Mouse (Mus musculus): ENCODE results near the gene Ccdc7a. TPM values are rescaled to one million over a fixed set of nuclear protein-coding genes. Genes with fewer than 3 reads are reported as not detected.
"Not testable (repeated sequence)": the region's sequence is repeated elsewhere in the genome, so short reads cannot be mapped to it uniquely, and the experiment has no call there.

Ccdc7a gene
- not detected in 2 replicates for total RNA-seq (2021)
- long read RNA-seq, experiment 1: 0 reads
- long read RNA-seq, experiment 2: 0 reads

- DNase-seq: not testable (repeated sequence)
These were observed at the start of gene Ccdc7a for GRCm38 (mm10) chr8:129065417-129065816. Gene Ccdc7a, minus strand, starts transcription at chr8:129065517.

DNA sequence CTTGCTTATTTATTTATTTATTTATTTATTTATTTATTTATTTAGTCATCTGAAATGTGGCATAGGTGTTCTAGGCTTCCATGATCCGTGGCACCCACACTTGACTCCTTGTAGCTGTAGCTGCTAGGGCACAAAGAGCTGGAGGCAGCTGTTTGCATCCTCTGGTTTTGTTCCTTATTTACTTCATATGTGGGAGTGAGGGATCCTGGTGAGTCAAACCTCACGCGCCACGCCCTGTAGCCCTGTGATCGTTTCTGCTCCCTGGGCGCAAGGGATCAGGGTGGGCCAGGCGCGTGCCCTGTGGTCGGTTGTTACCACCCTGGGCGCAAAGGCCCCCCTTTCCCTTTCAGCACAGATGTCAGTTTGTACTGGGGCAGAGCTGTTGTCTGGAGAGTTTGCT is 1.5 kb upstream of the Ccdc7a start, which contains the start of gene Ccdc7b:
TSS of gene Ccdc7b (plus strand) at position 301 of the 400 bp plus-strand sequence.
- DNase-seq: not testable (repeated sequence)

DNA sequence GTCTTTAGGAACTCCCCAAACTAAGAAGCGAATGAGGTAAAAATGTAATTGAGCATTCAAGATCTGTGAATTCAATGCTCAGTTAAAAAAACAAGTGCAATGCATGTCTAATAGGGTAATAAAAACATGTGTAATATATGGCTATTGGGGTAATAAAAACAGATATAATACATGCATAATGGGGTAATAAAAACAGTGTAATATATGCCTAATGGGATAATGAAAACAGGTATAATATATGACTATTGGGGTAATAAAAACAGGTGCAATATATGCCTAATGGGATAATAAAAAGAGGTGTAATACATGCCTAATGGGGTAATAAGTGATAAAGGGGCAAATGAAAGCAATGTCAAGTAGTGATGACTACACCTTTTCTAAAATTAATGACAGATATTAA is 73.9 kb downstream of the Ccdc7a start:
- DNase-seq: no peak

DNA sequence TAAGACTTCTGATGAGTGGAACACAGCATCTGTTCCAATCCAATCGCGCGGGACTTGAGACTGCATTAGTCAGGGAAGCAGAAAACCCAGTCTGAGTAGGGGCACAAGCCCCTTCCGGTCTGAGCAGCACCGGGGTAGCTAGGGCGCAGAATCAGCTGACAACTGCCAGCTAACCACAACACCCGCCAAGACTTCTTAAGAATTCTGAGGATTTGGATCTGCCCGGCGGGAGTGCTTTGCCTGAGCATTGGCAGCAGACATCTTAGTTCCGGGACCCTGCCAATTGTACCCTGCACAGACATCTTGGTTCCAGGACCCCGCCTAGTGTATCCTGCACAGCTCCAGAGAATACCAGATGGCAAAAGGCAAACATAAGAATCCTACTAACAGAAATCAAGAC is 116.4 kb downstream of the Ccdc7a start:
- DNase-seq: not testable (repeated sequence)

DNA sequence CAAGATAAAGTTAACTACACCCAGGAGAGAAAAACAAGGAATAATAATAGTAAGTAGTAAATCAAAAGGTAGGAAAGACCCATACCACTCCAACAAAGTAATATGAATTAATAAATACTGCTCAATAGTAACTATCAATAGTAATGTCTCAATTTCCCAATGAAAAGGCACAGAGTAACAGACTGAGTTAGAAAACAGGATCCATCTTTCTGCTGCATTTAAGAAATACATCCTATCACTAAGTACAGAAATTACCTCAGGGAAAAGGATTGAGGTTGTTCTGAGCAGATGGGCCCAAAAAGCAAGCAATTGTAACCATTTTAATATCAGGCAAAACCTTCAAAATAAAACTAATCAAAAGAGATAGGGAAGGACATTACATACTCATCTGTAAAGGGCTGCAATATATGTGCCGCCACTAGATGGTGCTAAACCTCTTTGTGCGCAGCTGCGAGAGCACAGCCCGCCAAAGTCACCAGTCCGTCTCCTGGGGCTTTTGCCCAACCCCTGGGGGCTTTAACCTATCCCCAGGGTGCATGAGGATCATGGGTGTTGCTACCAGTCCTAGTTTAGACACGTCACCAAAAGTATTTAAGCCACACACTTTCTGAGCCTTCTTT is 124.2 kb downstream of the Ccdc7a start:
- peak; percentile 56 for DNase-seq

DNA sequence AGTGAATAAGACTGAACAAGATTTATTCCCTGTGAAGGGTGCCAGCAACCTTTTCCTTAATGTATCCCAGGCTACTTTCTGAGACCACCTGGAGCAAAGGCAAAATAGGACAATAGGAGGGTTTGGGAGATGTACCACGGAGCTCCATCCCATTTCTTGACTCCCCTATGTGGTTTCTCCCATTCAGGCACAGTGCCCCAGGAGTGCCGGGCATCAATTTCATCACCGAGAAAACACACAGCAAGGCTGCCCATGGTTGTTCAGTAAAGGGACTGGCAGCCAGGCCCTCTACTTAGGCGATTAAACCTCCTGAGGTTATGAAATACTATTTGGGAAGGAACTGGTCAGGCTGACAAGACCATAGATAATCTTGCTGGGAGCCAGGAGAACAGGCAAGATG is 131.9 kb downstream of the Ccdc7a start:
- no peak for DNase-seq

- no peak for DNase-seq
These were observed 182.6 kb downstream of the Ccdc7a start for GRCm38 (mm10) chr8:128882719-128883118.

DNA sequence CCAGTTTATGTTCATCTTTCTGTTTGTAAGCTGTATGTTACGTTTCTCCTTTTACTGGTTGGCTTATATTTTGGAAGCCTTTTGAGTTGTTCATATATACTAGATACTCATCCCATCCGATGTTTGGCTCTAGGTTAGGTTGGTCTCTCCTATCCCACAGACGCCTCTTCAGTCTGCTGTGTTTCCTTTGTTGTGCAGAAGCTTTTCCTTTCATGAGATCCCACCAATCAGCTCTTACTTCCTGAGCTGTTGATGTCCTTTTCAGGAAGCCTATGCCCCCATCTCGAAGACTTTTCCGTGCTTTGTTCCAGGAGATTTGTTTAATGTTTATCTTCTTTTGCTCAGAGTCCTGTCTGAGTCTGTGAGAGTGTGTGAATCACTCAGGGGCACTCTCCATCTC is 221.6 kb downstream of the Ccdc7a start:
- no peak for DNase-seq

DNA sequence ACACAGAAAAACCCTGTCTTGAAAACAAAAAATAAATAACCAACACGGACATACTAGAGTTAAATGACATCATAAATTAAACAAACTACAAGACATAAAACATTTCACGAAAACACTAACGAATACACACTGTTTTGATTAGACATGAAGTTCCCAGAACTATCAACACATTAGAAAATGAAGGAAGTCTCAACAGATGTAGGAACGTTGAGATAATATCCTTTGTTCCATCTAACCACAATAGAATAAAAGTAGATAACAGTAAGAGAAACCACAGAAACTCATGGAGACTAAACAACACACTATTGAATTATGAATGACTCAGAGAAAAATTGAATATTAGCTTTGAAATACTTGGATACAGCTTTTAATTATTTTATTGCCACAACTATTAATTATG is 252.8 kb downstream of the Ccdc7a start:
- no peak for DNase-seq

GRCm38 (mm10) chr8:128798594-128798993 is 266.7 kb downstream of the Ccdc7a start, which contains the start of gene Gm3952:
Gene Gm3952, minus strand, starts transcription at chr8:128798694.
- DNase-seq: no peak

- DNase-seq: no peak
These were observed 329.6 kb downstream of the Ccdc7a start for GRCm38 (mm10) chr8:128735692-128736091.

- DNase-seq: no peak
These were observed 331.2 kb downstream of the Ccdc7a start for GRCm38 (mm10) chr8:128734118-128734517.

- DNase-seq: no peak
These were observed 333.1 kb downstream of the Ccdc7a start for GRCm38 (mm10) chr8:128732254-128732653.

DNA sequence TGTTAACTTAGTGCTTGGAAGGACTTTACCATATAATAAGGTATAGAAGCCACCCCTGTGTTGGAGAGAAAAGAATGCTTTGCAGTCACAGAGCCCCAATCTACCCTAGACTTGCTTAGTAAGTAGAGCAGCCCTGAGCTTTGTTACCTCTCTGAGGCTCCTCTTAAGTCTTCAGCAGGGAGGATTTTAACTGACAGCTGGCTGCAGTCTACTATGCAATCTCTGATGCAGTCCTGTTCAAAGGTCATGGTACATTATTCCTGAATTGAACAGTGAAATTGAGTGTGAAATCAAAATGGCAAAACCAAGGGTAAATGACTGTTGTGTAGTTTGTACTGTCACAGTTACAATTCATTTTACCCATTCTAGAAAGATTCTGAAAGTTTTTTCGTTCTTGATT is 338.1 kb downstream of the Ccdc7a start:
- DNase-seq: no peak

DNA sequence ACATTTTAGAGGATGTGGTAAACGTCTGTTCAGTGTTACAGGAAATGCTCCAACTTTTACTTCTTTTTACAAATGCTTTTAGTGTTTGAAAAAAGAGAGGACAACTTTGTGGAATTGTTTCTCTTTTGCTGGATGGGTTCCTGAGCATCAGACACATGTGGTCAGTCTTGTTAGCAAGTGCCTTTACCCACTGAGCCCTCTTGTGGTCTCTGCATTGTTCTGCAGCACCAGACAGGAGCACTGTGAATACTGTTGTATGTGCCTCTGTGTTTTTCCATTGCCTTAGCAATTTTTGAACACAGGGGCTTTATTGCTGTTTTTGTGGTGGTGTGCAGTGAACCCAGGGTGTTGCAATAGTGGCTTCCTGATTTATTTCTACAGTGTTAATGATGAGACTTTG is 340.5 kb downstream of the Ccdc7a start:
- peak; percentile 7 for DNase-seq

- DNase-seq: no peak
These were observed 349.1 kb downstream of the Ccdc7a start for GRCm38 (mm10) chr8:128716184-128716583.

GRCm38 (mm10) chr8:128709261-128709660 is 356.1 kb downstream of the Ccdc7a start:
- peak; percentile 89 for DNase-seq

- no peak for DNase-seq
These were observed 360.5 kb downstream of the Ccdc7a start for GRCm38 (mm10) chr8:128704836-128705235.

GRCm38 (mm10) chr8:128704376-128704775 is 360.9 kb downstream of the Ccdc7a start:
- DNase-seq: no peak

DNA sequence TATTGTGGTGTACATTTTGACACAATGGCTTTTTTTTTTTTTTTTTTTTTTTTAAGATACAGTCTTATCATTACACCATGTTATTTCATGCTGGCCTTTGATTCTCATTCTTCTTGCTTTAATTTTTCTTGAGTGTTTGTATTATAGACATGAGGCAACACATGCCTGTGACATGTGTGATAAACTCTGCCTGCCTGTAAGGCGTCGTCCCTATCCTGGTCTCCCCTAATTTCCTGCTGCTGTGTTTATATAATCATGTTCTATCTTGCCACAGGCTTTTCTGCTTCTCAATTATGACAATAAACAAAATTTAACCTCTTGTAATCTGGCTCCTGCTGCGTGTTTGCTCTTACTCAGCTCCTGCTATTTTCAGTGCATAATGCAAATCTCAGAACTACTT is 367.4 kb downstream of the Ccdc7a start:
- no peak for DNase-seq

DNA sequence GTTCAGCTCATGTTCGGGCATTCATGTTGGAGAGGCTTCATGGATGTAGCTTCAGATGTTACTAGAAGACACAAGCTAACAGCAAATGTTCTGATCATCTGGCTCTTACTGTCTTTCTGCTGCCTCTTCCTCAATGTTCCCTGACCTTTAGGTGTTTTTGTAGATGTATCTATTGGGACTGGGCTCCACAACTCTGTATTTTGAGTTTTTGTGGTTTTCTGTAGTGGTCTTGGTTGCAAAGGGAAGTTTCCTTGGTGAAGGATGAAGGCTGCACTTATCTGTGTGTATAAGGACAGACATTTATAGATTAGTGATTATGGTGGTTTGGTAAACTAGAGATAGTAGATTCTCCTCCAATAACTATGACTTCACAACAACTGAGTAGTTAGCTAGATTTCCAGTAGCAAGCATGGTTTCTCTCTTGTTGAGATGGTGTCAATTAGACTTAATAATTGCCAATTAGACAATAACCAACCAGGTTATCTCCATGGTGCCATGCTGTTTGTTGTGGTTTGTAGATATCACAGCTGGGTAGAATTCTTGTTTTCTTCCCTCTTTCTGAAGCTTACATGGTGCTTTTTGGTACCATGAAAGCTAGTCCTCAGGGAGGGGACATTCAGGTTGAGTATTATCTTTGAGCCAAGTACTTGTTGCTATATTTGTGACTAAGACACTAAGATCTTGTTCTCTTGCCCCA is 368.5 kb downstream of the Ccdc7a start:
- DNase-seq: no peak

DNA sequence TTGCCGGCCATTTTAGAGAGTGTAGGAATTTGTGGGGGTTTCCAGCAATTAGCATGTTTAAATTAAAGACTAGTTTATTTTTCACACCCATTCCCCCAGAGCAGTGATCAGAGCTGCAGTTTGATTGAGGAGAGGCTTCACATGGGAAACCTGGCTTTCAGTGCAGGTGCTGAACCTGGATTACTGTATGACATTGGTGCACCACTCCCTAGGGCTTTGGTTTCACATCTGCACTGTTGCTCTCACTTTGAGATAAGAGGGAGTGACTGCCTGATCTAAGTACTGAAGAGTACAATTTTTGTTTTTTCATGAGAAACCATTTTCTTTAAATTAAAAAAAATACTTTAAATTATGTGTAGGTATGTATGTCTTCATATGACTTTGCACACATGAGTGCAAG is 375.3 kb downstream of the Ccdc7a start:
- DNase-seq: no peak

GRCm38 (mm10) chr8:128688679-128689078 is 376.6 kb downstream of the Ccdc7a start:
- no peak for DNase-seq
